In the genomic region with DNA sequence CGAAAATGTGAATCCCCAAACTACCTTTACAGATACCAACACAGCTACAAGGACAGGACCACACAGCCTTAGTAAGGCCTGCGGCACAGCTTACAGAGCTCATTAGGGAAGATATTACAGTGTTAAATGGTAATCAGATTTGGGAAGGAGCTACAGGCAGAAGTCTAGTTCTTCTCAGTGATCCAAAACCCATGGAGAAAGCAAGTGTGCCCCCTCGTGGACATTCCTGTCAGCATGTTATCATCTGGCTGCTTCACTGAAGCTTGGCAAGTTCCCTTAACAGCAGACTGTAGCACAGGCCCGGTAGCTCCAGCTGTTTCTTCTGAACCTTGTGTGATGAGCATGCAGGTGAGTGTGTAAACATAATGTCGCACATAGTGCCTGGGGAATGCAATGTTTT, we compare ENCODE assay signal across 9 mouse cellular contexts.
DNase-seq lines count a peak whose midpoint lies in the region; ATAC-seq lines count a peak whose summit lies in the region.
"Had no signal": no experiment of that assay in that cellular context is flagged by ENCODE, and none has a peak within 500 bp of the region (broad histone marks: within the 10 kb centered on the region; RNA-seq: fewer than 3 reads in every experiment).

No protein-coding gene starts in this region.

- no peak overlapping the region for H3K9ac ChIP-seq in forebrain, embryonic 16.5 days (replicated peaks; ENCODE audit: low read depth, low read length)
- H3K9ac ChIP-seq in neural tube, embryonic 11.5 days (ENCODE audit: low read length): no peak overlapping the region
- H3K9ac ChIP-seq: embryonic facial prominence, embryonic 12.5 days had no signal

- H3K4me2 ChIP-seq in forebrain, embryonic 16.5 days (ENCODE audit: low read length): no peak overlapping the region
- no peak overlapping the region for H3K4me2 ChIP-seq in neural tube, embryonic 11.5 days (ENCODE audit: low read depth)
- H3K4me2 ChIP-seq: embryonic facial prominence, embryonic 12.5 days had no signal

- intact Hi-C loops in left cerebral cortex, postnatal 25 days (cut with DNase I): loop anchor here (2.0 to 10.0 kb wide), 4 partner anchors 81 to 714 kb away; no protein-coding TSS in a partner anchor

- no peaks in the 10 kb centered on the region for H3K4me1 ChIP-seq in forebrain, embryonic 16.5 days (replicated peaks; ENCODE audit: control insufficient read depth, insufficient read depth, low read length)
- no peaks in the 10 kb centered on the region for H3K4me1 ChIP-seq in neural tube, embryonic 11.5 days (ENCODE audit: control insufficient read depth, insufficient read depth, low read length)
- H3K4me1 ChIP-seq: embryonic facial prominence, embryonic 12.5 days had no signal

- no peak overlapping the region for H3K4me3 ChIP-seq in forebrain, embryonic 16.5 days (replicated peaks; ENCODE audit: low read length)
- H3K4me3 ChIP-seq in neural tube, embryonic 11.5 days (ENCODE audit: low read depth, low read length): no peak overlapping the region
- H3K4me3 ChIP-seq: embryonic facial prominence, embryonic 12.5 days had no signal

- peak; percentile 6 for DNase-seq in thymus, postnatal 0 days (ENCODE audit: low spot score)
- DNase-seq in thymus, postnatal 25 days: no peak
- DNase-seq in cerebellum, adult 11 months: peak; percentile 85
- DNase-seq in kidney, adult 8-10 months: peak; percentile 64 to 93
- peak; percentile 90 to 95 for DNase-seq in left cerebral cortex, postnatal 25 days (ENCODE audit: low spot score in 2 of 2)
- DNase-seq in neural tube, embryonic 11.5 days (ENCODE audit: low spot score): peak; percentile 69

- no peak overlapping the region for H3K27ac ChIP-seq in forebrain, embryonic 16.5 days (ENCODE audit: low read length)
- H3K27ac ChIP-seq in neural tube, embryonic 11.5 days (ENCODE audit: low read depth, low read length): no peak overlapping the region
- H3K27ac ChIP-seq: embryonic facial prominence, embryonic 12.5 days had no signal

- no peaks in the 10 kb centered on the region for H3K27me3 ChIP-seq in forebrain, embryonic 16.5 days (replicated peaks; ENCODE audit: control insufficient read depth, insufficient read depth, low read length)
- H3K27me3 ChIP-seq in neural tube, embryonic 11.5 days (ENCODE audit: control insufficient read depth, insufficient read depth, low read length): no peaks in the 10 kb centered on the region
- H3K27me3 ChIP-seq: embryonic facial prominence, embryonic 12.5 days had no signal

- H3K36me3 ChIP-seq in forebrain, embryonic 16.5 days (ENCODE audit: control insufficient read depth, insufficient read depth): no peaks in the 10 kb centered on the region
- H3K36me3 ChIP-seq in neural tube, embryonic 11.5 days (ENCODE audit: control insufficient read depth, insufficient read depth, low read length): no peaks in the 10 kb centered on the region
- H3K36me3 ChIP-seq: embryonic facial prominence, embryonic 12.5 days had no signal

- peak; percentile 54 for ATAC-seq in forebrain, embryonic 16.5 days
- ATAC-seq in neural tube, embryonic 11.5 days (ENCODE audit: insufficient read depth, low FRiP score, low TSS enrichment): no peak
- no peak for ATAC-seq in activated CD4-positive, CD25-positive, alpha-beta regulatory T cell, adult 4 months

- WGBS in forebrain, embryonic 16.5 days: 45% methylated on average over 5 of the region's 5 CpGs
- 44% methylated on average over 5 of the region's 5 CpGs for WGBS in neural tube, embryonic 11.5 days

- H3K9me3 ChIP-seq in forebrain, embryonic 16.5 days (ENCODE audit: control insufficient read depth, low read length): no peaks in the 10 kb centered on the region
- H3K9me3 ChIP-seq in neural tube, embryonic 11.5 days (ENCODE audit: control insufficient read depth, low read length): no peaks in the 10 kb centered on the region
- H3K9me3 ChIP-seq: embryonic facial prominence, embryonic 12.5 days had no signal
